Mouse (Mus musculus) A20 (cell line): ENCODE measurements around the gene Krt72.

Experiments used
- DNase-seq: peaks from one replicate; pipeline ENCODE4 v3.0.0-alpha.2; 2011; ENCODE audit warnings: low read depth, low spot score

Krt72 gene

DNA sequence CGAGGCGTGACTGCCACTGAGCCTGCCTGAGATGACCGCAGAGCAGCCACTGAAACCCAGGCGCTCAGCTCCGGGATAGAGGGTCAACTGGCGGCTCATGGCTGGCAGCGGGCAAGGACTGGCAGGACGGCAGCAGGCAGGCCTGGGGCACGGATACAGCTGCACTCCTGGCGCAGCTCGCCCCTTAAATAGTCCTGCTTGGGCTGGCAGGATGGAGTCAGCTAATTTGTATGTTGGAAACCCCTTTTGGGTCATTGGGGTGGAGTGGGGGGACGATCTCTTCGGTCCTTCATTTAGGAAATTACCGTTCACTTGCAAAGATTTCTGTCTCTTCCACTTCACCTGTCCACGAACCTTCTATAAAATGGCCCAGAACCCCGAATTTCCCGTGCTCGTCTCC is at the start of gene Krt72:
Gene Krt72 (minus strand): TSS at position 101 of the 400 bp plus-strand sequence.
- no peak for DNase-seq

- DNase-seq: peak; percentile 39
Measured at GRCm38 (mm10) chr15:101834784-101835328, 48.6 kb upstream of the Krt72 start.

- DNase-seq: no peak
Measured at GRCm38 (mm10) chr15:101833131-101833530, 46.9 kb upstream of the Krt72 start.

- DNase-seq: no peak
Measured at GRCm38 (mm10) chr15:101829441-101829840, 43.2 kb upstream of the Krt72 start.

- DNase-seq: no peak
Measured at GRCm38 (mm10) chr15:101821786-101822185, 35.5 kb upstream of the Krt72 start.

DNA sequence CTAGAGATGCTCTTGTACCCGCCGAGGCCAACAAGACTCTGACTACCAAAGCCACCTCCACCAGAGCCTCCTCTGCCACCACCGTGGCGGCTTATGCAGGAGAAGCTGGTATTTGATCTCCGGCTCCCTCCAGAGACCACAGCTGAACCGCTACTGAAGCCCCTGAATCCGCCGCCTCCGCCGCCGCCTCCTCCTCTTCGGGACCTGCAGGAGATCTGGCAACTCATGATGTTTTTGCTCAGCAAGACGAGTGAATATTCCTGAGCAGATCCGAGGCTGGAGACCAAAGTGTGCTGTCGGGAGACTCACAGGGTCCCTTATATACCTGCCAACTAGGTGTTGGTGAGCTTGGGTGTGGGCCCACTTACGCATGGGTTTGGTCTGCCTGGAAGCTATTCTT is 31.6 kb upstream of the Krt72 start, which contains the start of gene Krt2:
Gene Krt2 (minus strand): TSS at position 295 of the 400 bp plus-strand sequence.
- DNase-seq: no peak

GRCm38 (mm10) chr15:101803052-101803822 is 17.0 kb upstream of the Krt72 start:
- DNase-seq: no peak

- no peak for DNase-seq
Measured at GRCm38 (mm10) chr15:101802296-101802835, 16.1 kb upstream of the Krt72 start, which contains the start of gene Krt73. Gene Krt73, minus strand, starts transcription at chr15:101802346.

- DNase-seq: no peak
Measured at GRCm38 (mm10) chr15:101790867-101791266, 4.6 kb upstream of the Krt72 start.

- DNase-seq: peak; percentile 5
Measured at GRCm38 (mm10) chr15:101773420-101773819, 12.8 kb downstream of the Krt72 start.

GRCm38 (mm10) chr15:101772711-101773081 is 13.6 kb downstream of the Krt72 start:
- peak; percentile 73 for DNase-seq

DNA sequence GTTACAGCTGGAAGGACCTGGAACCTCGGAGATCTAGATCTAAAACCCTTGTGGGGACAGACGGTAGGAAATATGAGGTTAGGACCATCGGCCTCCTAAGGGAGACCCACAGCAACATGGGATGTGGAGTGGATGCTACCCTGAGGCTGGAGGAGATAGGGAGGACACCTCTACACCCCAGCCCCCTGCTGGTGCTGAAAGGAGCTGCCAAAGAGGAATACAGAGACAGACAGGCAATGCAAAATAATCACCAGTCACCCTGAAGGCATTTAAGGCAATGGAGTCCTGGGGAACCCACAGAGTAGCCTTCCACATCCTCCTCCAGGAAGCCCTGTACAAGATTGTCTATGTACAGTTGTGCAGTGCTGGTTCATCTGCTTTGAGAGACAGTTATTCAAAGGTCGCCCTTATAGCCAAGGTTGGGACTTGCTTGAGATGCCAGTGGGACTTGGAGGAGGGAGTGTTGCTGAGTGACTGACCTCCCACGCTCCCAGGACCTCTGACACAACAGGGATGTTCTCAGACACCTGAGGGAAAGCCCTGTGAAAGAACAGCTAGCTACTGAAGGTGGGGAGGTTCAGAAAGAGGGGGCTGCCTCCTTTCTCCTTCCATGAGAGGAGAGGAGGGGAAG is 14.1 kb downstream of the Krt72 start:
- peak; percentile 45 for DNase-seq

GRCm38 (mm10) chr15:101770226-101770625 is 16.0 kb downstream of the Krt72 start:
- no peak for DNase-seq

- DNase-seq: no peak
Measured at GRCm38 (mm10) chr15:101742711-101743110, 43.5 kb downstream of the Krt72 start, which contains the start of gene Krt71. Gene Krt71, minus strand, starts transcription at chr15:101743109.

GRCm38 (mm10) chr15:101737786-101738185 is 48.5 kb downstream of the Krt72 start:
- no peak for DNase-seq

GRCm38 (mm10) chr15:101730653-101731052 is 55.6 kb downstream of the Krt72 start:
- no peak for DNase-seq
